Mouse (Mus musculus) large intestine, adult 2 months (tissue): ENCODE results near the gene D430019H16Rik. TPM values are rescaled to one million over a fixed set of nuclear protein-coding genes. Genes with fewer than 3 reads are reported as not detected.
A peak's percentile ranks its signal among the peaks of the same experiment; 100 is the strongest.

Source experiments
- DNase-seq: peaks from one replicate; pipeline ENCODE4 v3.0.0-alpha.2; 2012; ENCODE audit warnings: low read depth, low spot score
- WGBS: fragments of 180-500 bp; shearing (Covaris S2); methylation state at CpG from one replicate; pipeline ENCODE4 v1.1.7; 2018; 5-methylcytosine and 5-hydroxymethylcytosine counted together
- polyA plus RNA-seq: library from polyadenylated mRNA; depleted of rRNA; stranded (reverse); fragments of >200 nt; gene quantifications from 2 replicates; pipeline ENCODE4 v1.2.3, GENCODE M21; 2012; rRNA removed

The D430019H16Rik gene
- polyA plus RNA-seq: 1.2 TPM in 2 replicates

GRCm38 (mm10) chr12:105453670-105454257 is at the start of gene D430019H16Rik:
Gene D430019H16Rik (plus strand): TSS chr12:105453856.
- DNase-seq: no peak
- 1% methylated on average over 38 of the region's 38 CpGs for WGBS

DNA sequence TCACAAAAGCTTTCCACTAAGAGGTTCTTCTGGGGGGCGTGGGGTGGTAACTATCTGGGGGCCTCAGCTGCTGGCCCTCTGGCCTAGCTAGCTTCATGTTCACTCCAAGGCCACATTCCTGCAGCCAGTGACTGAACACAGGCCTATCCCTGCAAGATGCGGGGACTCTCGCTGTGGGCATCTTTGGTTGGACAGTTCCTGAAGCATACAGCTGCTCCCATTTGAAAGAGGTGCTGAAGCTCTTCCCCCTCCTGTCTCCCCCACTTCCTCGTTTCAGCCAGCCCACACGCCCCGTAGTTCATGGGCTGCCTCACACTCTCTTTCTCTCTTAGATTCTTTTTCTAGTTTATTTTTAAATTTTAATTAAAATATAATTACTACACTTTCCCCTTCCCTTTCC is 47.6 kb upstream of the D430019H16Rik start:
- no peak for DNase-seq
- 57% methylated on average over 6 of the region's 6 CpGs for WGBS

DNA sequence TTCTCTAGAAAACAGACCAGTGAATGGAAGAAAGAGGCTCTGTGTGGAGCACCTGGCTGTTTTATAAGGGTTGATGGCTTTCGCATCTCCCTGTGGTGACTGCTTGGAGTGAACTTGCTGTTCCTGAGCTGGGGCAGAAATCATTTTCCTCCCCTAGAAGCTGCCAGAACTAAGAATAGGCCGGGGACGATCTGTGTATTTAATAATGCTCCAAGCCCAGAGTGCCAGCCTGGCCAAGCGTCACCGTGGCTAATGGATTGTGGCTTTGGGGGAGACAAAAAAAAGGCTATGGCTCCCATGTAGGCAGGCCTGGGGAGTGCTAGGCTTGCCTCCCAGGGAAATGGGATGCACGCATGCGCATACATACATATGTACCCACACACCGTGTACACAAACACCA is 39.7 kb upstream of the D430019H16Rik start:
- WGBS: 90% methylated on average over 8 of the region's 8 CpGs
- DNase-seq: no peak

DNA sequence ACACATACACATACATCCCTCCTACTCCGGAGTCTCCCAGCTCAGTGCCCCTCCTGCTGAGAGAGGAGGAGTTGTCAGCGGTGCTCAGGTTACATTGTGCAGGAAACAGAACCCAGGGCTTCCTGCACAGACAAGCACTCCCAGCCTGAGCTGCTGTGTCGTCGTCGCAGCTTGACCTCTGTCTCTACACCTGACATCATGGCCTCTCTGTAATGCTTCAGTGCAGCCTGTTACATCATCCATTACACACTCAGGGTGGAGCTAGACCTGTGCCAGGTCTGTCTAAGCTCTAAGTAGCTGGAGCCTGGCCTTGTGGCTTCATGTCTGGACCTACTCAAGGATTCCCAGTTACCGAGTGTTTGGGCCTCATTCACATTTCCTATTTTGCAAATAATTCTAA is 33.2 kb upstream of the D430019H16Rik start:
- no peak for DNase-seq
- 40% methylated on average over 6 of the region's 6 CpGs for WGBS

DNA sequence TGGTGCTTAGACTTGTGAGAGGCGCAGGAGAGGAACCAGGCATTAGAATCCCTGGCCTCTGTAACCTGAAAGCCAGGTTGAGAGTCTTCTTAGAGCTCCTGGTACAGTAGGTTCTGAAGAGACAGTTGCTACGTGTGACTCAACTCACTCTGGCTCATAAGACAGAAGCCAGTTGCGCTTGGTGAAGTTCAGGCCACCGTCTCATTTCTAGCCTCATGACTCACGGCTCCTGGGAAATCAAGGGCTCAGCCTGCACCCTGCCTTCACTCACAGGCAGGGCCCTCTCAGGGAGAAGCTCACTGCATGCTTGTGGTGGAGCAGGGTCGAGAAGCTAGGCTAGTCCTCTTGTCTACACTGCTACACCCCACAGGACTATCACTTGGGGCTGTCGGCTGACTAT is 27.1 kb upstream of the D430019H16Rik start:
- 58% methylated on average over 7 of the region's 7 CpGs for WGBS
- DNase-seq: no peak

GRCm38 (mm10) chr12:105427039-105427757 is 26.5 kb upstream of the D430019H16Rik start:
- WGBS: 20% methylated on average over 10 of the region's 10 CpGs
- peak; percentile 3 for DNase-seq

- DNase-seq: no peak
- WGBS: 32% methylated on average over 3 of the region's 3 CpGs
Observed at GRCm38 (mm10) chr12:105431872-105432271, 21.8 kb upstream of the D430019H16Rik start.

DNA sequence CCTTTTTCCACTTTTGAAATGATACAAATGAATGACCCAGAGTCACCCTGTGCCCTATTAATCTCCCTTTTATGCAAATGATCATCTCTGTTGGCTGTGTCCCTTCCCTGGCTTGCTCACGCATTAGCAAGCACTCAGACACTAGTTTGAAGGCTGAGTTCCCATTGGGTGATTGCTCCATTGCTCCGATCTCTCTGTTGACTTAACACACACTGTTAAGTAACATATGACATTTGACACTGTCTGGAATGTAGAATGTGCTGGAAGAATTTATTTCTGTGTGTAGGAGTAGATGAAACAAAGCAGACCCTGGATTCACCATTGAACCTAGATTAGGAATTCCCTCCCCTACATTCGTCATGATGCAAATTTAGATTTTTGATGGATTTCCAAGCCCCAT is 20.8 kb upstream of the D430019H16Rik start:
- DNase-seq: no peak
- WGBS: 36% methylated on average over 3 of the region's 3 CpGs

- no peak for DNase-seq
- WGBS: 25% methylated on average over 5 of the region's 5 CpGs
Observed at GRCm38 (mm10) chr12:105438259-105438658, 15.4 kb upstream of the D430019H16Rik start.

GRCm38 (mm10) chr12:105439976-105440375 is 13.7 kb upstream of the D430019H16Rik start:
- 67% methylated on average over 6 of the region's 6 CpGs for WGBS
- no peak for DNase-seq

DNA sequence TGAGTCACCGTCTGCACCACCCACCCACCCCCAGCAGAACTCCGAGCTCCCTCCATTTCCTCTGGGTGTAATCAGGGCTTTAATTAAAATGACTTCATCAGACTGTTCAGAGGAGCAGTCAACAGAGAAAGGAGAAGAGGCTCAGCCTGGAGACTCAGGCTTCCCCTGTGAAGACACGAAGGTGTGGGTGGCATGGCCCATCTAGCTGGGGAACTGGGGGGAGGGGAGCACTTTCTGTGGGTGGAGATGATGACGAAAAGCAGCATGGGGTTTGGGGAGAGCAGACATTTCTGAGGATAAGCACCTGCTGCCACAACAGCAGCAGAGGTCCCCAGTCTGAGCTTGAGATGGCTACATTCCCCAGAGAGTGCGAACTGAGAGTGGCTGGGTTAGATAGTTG is 10.1 kb upstream of the D430019H16Rik start:
- WGBS: 56% methylated on average over 5 of the region's 5 CpGs
- no peak for DNase-seq

DNA sequence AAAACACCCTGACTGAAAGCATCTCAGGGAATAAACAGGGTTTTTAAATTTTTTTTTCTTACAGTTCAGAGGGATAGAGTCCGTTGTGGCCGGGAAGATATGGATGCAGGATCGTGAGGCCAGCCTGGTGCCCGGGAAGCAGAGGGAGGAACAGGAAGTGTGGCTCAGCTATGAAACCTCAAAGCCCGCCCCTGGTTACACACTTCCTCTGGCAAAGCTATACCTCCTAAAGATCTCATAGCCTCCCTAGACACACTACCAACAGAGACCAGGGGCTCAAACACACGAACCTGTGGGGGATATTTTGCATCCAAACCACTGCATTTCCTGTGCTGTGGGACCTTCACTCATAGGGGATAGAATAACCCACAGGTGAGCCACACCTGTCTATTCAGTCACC is 7.9 kb upstream of the D430019H16Rik start:
- no peak for DNase-seq
- 55% methylated on average over 6 of the region's 6 CpGs for WGBS

GRCm38 (mm10) chr12:105449239-105449638 is 4.4 kb upstream of the D430019H16Rik start:
- DNase-seq: no peak
- WGBS: 75% methylated on average over 4 of the region's 4 CpGs

- no peak for DNase-seq
- WGBS: 5% methylated on average over 21 of the region's 21 CpGs
Observed at GRCm38 (mm10) chr12:105454258-105455062, 804 bp downstream of the D430019H16Rik start.

GRCm38 (mm10) chr12:105455063-105455559 is 1.5 kb downstream of the D430019H16Rik start:
- DNase-seq: no peak
- 3% methylated on average over 4 of the region's 4 CpGs for WGBS

DNA sequence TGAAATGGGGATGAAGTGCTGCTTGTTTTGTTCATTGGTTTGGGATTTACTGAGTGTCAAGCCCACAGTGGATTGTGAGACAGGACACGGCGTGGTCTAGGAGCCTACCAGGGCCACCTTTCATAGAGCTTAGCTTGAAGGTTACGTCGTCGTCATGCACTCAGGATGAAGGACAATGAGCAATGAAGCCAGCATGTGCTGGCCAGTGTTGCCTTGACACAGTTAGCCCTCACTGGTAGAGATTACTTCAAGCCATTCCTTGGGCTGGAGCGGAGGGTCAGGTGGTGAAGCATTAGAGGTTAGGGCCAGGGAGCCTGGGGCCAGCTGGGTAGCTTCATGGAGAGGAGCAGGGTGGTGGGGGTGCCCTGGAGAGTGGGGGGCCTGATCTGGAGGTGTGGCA is 5.1 kb downstream of the D430019H16Rik start:
- DNase-seq: no peak
- WGBS: 94% methylated on average over 6 of the region's 6 CpGs

DNA sequence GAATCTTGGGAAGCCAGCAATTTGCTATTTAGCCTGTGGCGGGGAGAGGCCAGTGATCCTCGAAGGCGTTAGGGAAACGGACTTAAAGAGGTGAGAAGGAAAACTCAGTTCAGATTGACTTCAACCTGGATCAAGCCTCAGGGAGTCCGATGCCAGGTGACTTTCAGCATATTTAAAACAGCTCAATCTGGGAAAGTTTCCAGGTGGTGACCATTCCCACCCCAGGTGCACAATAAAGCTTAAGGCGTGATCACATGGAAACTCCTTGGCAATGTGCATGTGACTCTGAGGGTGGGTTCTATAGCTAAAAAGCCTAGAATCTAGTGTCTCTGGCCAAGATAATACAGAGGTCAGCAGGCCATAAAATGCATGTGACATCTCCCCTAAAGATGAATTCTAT is 7.4 kb downstream of the D430019H16Rik start:
- DNase-seq: no peak

DNA sequence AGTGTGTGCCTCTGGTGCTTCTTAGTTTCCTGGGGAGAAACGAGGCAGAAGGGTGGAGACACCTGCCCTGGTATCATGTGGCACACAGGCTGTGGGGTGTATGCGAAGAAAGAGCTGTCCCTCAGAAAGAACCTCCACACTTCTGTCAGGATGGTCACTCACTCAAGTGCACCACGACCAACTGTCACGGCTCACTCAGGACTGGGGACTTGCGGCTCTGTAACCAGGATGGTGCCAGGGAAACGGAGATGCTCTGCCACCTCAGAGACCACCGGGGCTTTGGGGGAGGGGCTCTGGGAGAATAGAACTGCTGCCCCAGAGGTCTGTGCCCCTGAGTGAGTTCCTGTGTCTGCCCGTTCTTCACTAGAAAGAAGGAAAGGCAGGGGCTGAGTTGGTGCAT is 15.4 kb downstream of the D430019H16Rik start:
- DNase-seq: no peak
- 77% methylated on average over 8 of the region's 8 CpGs for WGBS

More for the DNA sequence above, 7.4 kb downstream of the D430019H16Rik start:
- 65% methylated on average over 6 of the region's 6 CpGs for WGBS

- no peak for DNase-seq
Observed at GRCm38 (mm10) chr12:105475230-105475911, 21.7 kb downstream of the D430019H16Rik start.

DNA sequence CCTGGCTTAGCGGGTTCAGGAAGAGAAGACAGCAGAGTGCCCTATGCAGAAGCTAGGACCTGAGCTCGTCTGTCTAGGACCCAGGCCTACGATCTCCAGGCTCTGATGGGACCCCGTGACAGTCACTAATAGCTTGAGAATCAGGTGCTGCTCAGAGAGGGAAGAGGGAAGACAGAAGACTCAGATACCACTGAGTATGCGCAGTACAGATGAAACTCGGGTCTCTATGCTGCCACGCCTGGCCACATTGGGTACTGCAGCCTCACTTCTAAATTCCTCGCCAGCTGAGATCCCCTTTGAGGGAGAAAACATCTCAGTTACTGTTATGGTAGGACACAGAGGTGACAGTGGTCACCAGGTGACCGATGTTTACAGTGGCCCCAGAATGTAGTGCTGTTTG is 22.8 kb downstream of the D430019H16Rik start:
- WGBS: 47% methylated on average over 9 of the region's 9 CpGs
- no peak for DNase-seq

More at GRCm38 (mm10) chr12:105475230-105475911, 21.7 kb downstream of the D430019H16Rik start:
- 41% methylated on average over 12 of the region's 12 CpGs for WGBS
